Mouse (Mus musculus) heart, embryonic 10.5 days (tissue): ENCODE results near the gene Efna5. TPM values are rescaled to one million over a fixed set of nuclear protein-coding genes. Genes with fewer than 3 reads are reported as not detected.

Experiments used
- DNase-seq: peaks from one replicate; pipeline ENCODE4 v3.0.0-alpha.2; 2017; ENCODE audit warnings: low spot score
- H3K27ac ChIP-seq: fragments of 300-500 bp; sonication (generic); 2 replicates; pipeline ENCODE4 v1.5.1; 2016; ENCODE audit warnings: mild to moderate bottlenecking
- H3K27me3 ChIP-seq: fragments of 300-500 bp; sonication (generic); 2 replicates; pipeline ENCODE4 v1.6.1; 2016; ENCODE audit warnings: mild to moderate bottlenecking; ENCODE audit not compliant: poor library complexity, insufficient read depth, severe bottlenecking
- H3K36me3 ChIP-seq: fragments of 300-500 bp; sonication (generic); 2 replicates; pipeline ENCODE4 v1.6.1; 2016; ENCODE audit warnings: mild to moderate bottlenecking, moderate library complexity
- H3K4me1 ChIP-seq: fragments of 300-500 bp; sonication (generic); 2 replicates; pipeline ENCODE4 v1.6.1; 2016; ENCODE audit warnings: mild to moderate bottlenecking
- H3K4me3 ChIP-seq: fragments of 300-500 bp; sonication (generic); 2 replicates; pipeline ENCODE4 v1.5.1; 2016; ENCODE audit warnings: mild to moderate bottlenecking, moderate library complexity
- H3K9me3 ChIP-seq: fragments of 300-500 bp; sonication (generic); 2 replicates; pipeline ENCODE4 v1.6.1; 2016; ENCODE audit warnings: mild to moderate bottlenecking, moderate library complexity
- WGBS: fragments of 180-500 bp; shearing (Covaris S2); methylation state at CpG from one replicate; pipeline ENCODE4 v1.1.7; 2016; 5-methylcytosine and 5-hydroxymethylcytosine counted together
- polyA plus RNA-seq: library from polyadenylated mRNA; unstranded; fragments of >200 nt; fragmentation: Nextera tagmentation; extraction: Ambion mirVana; gene quantifications from 2 replicates; pipeline ENCODE4 v1.2.1, GENCODE M21; 2016

Efna5 gene
- polyA plus RNA-seq, 1 experiment from 2014 or later: 32.2 TPM

DNA sequence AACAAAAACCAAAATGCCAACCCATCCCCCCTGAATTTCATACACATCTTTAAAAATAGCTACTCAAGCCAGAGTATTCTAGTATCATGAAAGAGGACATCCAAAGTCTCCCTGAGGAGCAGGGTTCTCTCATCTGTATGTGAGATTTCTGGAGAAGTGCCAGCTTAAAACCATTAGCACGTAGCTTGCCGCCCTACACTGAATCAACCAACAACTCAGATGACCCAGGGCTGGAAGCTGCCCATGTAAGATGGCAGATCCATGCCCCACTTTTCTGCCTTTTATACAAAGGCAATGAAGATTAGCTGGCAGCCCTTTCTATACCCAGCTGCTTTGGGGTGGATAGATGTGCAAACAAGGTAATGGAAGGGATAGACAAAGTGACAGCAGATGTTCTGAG lies 216.4 kb downstream of the Efna5 start:
- 70% methylated on average over 2 of the region's 2 CpGs for WGBS
- Histone ChIP-seq H3K9me3 (no peaks in the 10 kb centered on the region), H3K4me3 (no peak overlapping the region), H3K4me1 (peaks cover 32% of the 10 kb centered on the region), H3K36me3 (no peaks in the 10 kb centered on the region), H3K27ac (no peak overlapping the region), H3K27me3 (no peaks in the 10 kb centered on the region)
- DNase-seq: peak; percentile 60

DNA sequence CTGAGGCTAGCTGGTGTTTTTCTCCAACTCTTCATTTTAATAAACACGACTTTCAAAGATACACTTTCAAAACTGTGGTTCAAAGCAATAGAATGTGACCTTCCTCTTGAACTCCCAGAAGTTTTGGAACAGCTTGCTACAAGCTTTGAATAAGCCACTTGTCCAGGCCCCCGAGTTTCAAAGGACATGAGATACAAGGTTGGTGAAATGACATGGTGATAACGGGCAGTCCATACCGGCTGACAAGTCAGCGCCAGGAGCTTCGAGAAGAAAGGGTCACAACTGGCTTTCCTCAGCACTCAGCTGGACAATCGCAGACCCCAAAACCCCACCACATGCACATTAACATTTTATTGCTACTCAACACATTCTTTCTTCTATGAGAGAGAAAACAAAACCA lies 219.3 kb downstream of the Efna5 start:
- 18% methylated on average over 7 of the region's 7 CpGs for WGBS
- DNase-seq: peak; percentile 79
- H3K27ac ChIP-seq: 0 out of 2 replicates have a peak overlapping the region, but pooled peaks have one; percentile 59
- H3K27me3 ChIP-seq: no peaks in the 10 kb centered on the region
- H3K36me3 ChIP-seq: no peaks in the 10 kb centered on the region
- peaks cover 44% of the 10 kb centered on the region for H3K4me1 ChIP-seq
- no peaks in the 10 kb centered on the region for H3K9me3 ChIP-seq
- H3K4me3 ChIP-seq: no peak overlapping the region

DNA sequence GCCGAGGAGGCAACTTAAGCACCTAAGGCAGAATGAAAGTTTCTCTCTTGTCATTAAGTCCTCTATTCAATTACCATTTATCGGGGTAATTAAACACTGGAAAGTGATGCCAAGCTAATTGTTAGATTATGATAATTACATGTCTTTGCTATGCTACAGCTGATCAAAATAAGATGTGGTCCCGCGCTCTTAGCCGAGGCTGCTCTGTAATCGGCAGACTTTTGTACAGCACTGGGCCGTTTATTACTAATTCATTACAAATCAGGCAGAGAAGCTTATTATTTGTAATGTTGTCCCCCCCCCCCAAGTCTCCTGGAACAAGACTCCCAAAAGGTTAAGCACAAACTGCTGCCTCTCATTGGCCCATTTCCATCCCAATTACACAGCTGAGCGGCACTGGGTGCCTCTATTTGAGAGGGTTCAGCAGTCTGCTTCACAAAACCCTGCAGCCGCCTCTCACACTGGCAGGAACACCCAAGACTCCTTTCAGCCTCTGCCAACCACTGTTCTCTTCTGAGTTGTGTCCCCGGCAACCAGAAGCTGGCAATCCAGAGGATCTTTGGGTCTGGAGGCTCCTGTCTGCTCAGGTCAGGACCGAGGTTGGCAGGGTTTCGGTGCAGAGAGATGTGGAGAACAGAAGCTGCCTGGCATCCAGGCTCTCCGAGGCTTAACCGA lies 221.5 kb downstream of the Efna5 start:
- Histone ChIP-seq H3K4me3 (no peak overlapping the region), H3K4me1 (peaks cover 52% of the 10 kb centered on the region), H3K9me3 (no peaks in the 10 kb centered on the region), H3K27me3 (no peaks in the 10 kb centered on the region), H3K36me3 (no peaks in the 10 kb centered on the region), H3K27ac (0 out of 2 replicates have a peak overlapping the region, but pooled peaks have one; percentile 42)
- DNase-seq: no peak
- WGBS: 89% methylated on average over 14 of the region's 14 CpGs

DNA sequence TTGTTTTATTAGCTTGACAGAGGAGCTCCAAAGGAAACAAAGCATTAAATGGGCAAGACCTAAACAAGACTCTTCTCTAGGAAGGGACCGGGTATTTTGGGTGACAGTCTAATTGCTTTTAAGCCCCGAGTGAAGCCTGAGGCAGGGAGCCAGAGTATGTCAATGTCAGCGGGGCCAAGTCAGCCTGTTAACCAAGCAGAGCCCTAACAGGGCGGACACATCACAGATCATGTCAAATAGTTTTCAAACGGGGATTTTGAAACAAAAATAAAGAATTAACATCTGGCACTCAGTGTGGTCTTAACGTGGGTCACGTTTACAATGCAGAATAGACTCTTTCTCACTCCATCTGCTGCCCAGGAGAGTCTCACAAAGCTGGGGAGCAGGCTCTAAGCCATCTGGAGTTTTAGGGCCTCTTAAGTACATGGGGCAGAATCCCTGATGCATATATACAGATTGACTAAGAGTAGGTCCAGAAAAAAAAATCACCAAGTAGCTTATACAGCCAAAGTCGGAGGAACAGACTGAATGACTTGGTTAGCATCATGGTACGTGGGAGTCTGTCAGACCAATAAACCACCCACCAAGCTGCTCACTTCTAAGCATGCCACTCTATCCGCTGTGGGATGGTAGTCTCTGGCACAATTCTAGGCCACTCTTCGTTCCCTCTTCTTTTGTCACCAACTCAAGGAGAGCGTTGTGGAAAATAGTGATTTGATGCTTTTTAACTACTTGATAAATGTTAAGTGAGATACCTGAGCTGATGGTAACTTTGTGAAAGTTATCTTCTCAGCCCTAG lies 223.1 kb downstream of the Efna5 start:
- H3K4me1 ChIP-seq: peaks cover 45% of the 10 kb centered on the region
- H3K36me3 ChIP-seq: no peaks in the 10 kb centered on the region
- H3K27ac ChIP-seq: no peak overlapping the region
- no peak for DNase-seq
- no peaks in the 10 kb centered on the region for H3K27me3 ChIP-seq
- H3K4me3 ChIP-seq: no peak overlapping the region
- 64% methylated on average over 12 of the region's 12 CpGs for WGBS
- H3K9me3 ChIP-seq: no peaks in the 10 kb centered on the region

DNA sequence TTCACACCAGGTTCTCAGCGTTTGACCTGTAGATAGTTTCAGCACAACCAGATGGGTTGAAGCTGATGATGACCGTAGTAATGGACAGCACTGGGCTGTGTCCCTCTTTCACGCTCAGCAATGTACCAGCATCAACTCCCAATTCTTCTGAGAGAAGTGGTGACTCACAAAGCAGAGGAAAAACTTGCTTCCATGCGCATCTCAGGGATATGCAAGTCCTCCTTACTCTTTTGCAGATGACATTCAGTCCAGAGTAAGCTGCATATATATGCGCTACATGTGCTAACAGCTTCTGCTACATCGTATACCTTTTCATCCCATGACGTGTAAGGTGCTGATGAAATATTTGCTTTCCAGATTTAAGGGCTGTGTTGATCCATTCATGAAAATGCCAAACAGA lies 224.1 kb downstream of the Efna5 start:
- H3K27me3 ChIP-seq: no peaks in the 10 kb centered on the region
- 79% methylated on average over 7 of the region's 7 CpGs for WGBS
- H3K9me3 ChIP-seq: no peaks in the 10 kb centered on the region
- H3K4me1 ChIP-seq: peaks cover 44% of the 10 kb centered on the region
- H3K36me3 ChIP-seq: no peaks in the 10 kb centered on the region
- no peak overlapping the region for H3K27ac ChIP-seq
- no peak overlapping the region for H3K4me3 ChIP-seq
- no peak for DNase-seq

DNA sequence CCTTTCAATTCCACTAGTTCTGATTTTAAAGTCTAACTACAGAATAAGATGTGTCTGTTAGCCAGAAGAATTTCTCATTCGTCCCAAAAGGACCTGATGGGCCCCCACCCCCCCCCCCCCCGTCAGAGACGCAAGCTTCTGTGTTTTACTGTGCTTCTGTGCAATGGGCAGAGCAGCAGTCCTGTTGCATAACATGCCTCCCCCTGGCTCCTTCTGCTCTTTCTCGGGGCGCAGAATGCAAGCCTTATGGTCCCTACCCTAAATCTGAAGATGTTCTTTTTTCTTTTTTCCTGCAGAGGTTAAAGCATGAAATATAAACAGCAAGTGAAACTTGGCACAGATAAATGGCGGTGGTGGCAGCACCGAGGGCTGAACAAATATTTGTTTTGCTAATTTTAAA lies 224.5 kb downstream of the Efna5 start:
- Histone ChIP-seq H3K27me3 (no peaks in the 10 kb centered on the region), H3K27ac (no peak overlapping the region), H3K36me3 (no peaks in the 10 kb centered on the region), H3K9me3 (no peaks in the 10 kb centered on the region), H3K4me1 (peaks cover 44% of the 10 kb centered on the region), H3K4me3 (no peak overlapping the region)
- 50% methylated on average over 7 of the region's 7 CpGs for WGBS
- DNase-seq: no peak

DNA sequence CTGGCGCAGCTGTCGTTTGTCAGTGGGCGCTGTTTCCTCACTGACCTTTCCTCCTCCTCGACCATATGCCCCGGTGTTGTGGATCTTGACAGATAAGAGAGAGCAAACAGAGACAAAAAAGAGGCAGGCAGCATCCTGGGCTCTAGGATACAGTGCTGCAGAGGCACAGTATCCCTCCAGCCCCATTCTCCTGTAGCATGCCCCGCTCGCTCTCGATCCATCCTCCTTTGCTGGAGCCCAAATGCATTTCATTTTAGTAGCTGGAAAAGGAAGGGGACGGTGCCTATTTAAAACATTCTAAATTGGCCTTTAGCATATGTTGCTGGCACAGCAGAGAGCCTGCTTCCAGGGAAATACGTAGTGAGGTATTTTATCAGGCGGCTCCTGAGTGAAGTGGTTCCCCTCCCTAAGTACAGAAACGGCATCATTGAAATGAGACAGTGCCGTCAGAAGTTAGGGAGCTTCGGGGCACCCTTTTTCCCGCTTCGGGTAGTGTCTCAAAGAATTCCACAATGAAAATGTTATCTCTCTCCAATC lies 225.2 kb downstream of the Efna5 start:
- no peak for DNase-seq
- no peak overlapping the region for H3K27ac ChIP-seq
- 19% methylated on average over 16 of the region's 16 CpGs for WGBS
- peak overlapping the region; percentile 22 for H3K4me3 ChIP-seq
- no peaks in the 10 kb centered on the region for H3K27me3 ChIP-seq
- no peaks in the 10 kb centered on the region for H3K9me3 ChIP-seq
- H3K4me1 ChIP-seq: peaks cover 38% of the 10 kb centered on the region
- no peaks in the 10 kb centered on the region for H3K36me3 ChIP-seq

DNA sequence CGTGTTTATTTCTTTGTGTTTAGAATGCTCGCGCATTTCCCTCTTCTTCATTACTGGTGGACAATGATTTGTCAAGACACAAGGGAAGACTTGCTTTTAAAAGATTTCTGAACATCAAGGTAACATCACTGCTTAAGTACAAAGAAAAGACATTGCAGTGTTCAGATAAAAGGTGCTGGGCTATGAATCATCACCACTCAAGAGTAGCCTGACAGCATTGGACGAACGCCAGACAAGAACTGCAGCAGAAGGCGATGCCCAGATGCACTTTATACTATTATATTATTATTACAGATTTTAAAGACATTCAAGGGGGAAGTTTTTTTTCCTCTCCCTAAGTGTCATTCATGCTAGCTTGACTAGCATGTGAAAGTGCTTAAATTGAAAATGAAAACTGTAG lies 228.7 kb downstream of the Efna5 start:
- peak; percentile 39 for DNase-seq
- no peaks in the 10 kb centered on the region for H3K9me3 ChIP-seq
- no peak overlapping the region for H3K4me3 ChIP-seq
- peaks cover 23% of the 10 kb centered on the region for H3K4me1 ChIP-seq
- WGBS: 70% methylated on average over 6 of the region's 6 CpGs
- H3K27me3 ChIP-seq: no peaks in the 10 kb centered on the region
- no peak overlapping the region for H3K27ac ChIP-seq
- H3K36me3 ChIP-seq: no peaks in the 10 kb centered on the region

DNA sequence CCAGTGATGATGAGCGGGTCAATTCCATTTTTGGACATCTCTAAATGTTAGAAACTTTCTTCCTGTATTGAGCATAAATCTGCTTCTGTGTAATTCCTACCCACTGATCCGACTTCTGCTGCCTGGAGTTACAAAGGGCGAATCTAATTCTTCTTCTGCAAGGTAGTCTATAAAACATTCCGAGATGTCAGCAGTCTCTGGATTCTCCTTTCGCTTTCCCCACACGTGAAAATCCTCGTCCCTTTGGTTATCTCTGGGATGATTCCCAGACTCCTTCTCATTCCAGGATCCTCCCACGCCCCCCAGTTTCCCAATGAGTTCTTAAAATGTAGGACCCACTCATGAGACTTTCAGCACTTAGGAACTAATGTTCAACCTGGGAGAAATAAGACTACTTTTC lies 229.4 kb downstream of the Efna5 start:
- Histone ChIP-seq H3K9me3 (no peaks in the 10 kb centered on the region), H3K27ac (no peak overlapping the region), H3K4me3 (no peak overlapping the region), H3K27me3 (no peaks in the 10 kb centered on the region), H3K36me3 (no peaks in the 10 kb centered on the region), H3K4me1 (peaks cover 18% of the 10 kb centered on the region)
- 65% methylated on average over 8 of the region's 8 CpGs for WGBS
- DNase-seq: peak; percentile 33

DNA sequence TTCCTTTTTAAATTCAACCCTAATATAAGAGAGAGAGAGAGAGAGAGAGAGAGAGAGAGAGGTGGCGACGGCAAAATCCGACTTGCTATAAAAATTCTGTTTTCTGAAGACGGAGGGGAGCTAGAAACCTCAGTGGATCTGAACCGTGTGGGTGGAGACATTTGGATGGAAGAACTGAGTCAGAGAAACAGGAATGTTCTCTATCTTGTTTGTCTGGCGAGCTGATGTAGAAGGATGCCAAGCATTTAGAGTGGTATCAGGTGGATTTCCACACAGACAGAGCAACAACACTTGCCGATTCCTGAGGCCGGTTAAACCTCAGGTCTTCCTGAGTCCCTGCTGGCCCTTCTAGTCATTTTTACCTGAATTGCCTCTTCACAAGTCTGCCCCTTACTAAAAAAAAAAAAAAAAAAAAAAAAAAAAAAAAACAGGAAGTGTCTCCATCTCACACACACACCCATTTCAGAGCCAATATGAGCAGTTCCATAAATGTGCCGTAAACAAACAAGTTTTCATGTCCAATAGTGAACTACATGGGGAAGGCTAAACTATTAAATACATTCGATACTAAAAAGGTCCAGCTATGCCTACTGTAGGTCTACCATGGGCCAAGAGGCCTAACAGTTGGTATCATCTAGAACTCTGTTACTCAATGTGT lies 231.7 kb downstream of the Efna5 start:
- no peak overlapping the region for H3K4me3 ChIP-seq
- no peaks in the 10 kb centered on the region for H3K27me3 ChIP-seq
- H3K9me3 ChIP-seq: no peaks in the 10 kb centered on the region
- peaks cover 3% of the 10 kb centered on the region; the same call in 1 of the 2 replicates for H3K4me1 ChIP-seq
- WGBS: 72% methylated on average over 10 of the region's 10 CpGs
- peak; percentile 48 for DNase-seq
- H3K36me3 ChIP-seq: no peaks in the 10 kb centered on the region
- H3K27ac ChIP-seq: no peak overlapping the region

DNA sequence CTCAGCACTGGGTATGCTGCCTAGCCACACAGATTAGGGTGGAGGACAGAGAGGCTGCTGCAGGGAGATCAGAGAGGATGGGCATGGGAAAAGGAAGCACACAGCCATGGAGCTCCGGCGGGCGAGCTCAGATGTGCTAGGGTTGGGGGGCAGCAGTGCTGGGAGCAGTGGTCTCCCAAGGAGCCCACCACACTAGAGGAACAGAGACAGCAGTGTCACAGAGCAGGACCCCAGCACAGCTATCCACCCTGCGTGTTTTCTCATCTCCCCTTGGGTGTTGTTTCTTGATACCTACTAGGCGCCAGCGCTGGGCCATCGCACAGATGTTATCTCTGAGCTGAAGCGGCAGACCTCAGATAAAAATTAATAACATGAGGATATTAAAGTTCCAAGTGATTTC lies 234.3 kb downstream of the Efna5 start:
- 95% methylated on average over 8 of the region's 8 CpGs for WGBS

DNA sequence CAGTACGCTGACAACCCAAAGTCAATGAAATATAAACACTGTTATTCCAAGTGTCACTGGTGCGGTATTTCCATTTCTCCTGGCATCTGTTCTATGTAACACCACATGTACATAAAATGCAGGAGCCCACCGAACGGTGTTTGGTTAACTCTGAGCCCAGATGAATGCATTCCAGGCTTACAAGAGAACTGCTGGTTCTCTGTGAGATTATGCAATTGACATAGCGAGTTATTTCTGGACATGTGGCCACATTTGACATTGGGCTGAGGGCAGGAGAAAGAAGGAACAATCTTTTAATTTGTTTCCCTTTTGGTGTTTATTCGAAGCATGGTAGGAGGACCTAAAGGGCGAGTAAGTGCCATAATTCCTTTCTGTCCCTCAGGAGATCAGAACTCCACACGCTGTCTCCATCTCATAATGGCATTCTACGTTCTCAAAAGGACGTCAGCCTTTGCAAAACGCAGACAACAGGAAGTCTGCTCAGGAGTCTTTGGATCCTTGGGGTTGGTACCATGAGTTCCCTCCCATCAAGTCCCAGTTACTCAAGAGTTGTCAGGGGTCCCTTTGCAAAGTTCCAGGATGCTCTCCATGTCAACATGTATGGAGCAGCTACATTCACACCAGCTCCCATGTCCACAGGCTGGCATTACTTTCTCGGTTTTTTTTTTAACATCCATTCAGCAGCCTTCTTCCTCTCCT lies 238.5 kb downstream of the Efna5 start:
- H3K27ac ChIP-seq: no peak overlapping the region
- H3K4me1 ChIP-seq: peaks cover 6% of the 10 kb centered on the region; the same call in 1 of the 2 replicates
- no peaks in the 10 kb centered on the region for H3K36me3 ChIP-seq
- DNase-seq: peak; percentile 52
- no peaks in the 10 kb centered on the region for H3K9me3 ChIP-seq
- H3K27me3 ChIP-seq: no peaks in the 10 kb centered on the region
- WGBS: 84% methylated on average over 12 of the region's 12 CpGs
- H3K4me3 ChIP-seq: no peak overlapping the region

More for the DNA sequence above, 234.3 kb downstream of the Efna5 start:
- H3K4me1 ChIP-seq: peaks cover 4% of the 10 kb centered on the region; the same call in 1 of the 2 replicates
- no peaks in the 10 kb centered on the region for H3K36me3 ChIP-seq
- H3K9me3 ChIP-seq: no peaks in the 10 kb centered on the region
- no peak overlapping the region for H3K4me3 ChIP-seq
- no peak overlapping the region for H3K27ac ChIP-seq
- no peaks in the 10 kb centered on the region for H3K27me3 ChIP-seq
- peak; percentile 66 for DNase-seq
